Mouse (Mus musculus): ENCODE data around the gene Vmn2r85.
"Not testable (repeated sequence)": the region's sequence is repeated elsewhere in the genome, so short reads cannot be mapped to it uniquely, and the experiment has no call there.

- TF ChIP-seq CTCF (IDR thresholded peaks at IDR 0.05; ENCODE audit: extremely low read depth, insufficient read depth, insufficient read length, insufficient replicate concordance); POLR2A (IDR thresholded peaks at IDR 0.05; ENCODE audit: low read depth, low read length): not testable (repeated sequence)
Observed at GRCm38 (mm10) chr10:130419954-130420353, 9.5 kb downstream of the Vmn2r85 start.
